Mouse (Mus musculus): ENCODE results near the gene Ap4s1. TPM values are rescaled to one million over a fixed set of nuclear protein-coding genes. Genes with fewer than 3 reads are reported as not detected.

Ap4s1 gene
- polyA plus RNA-seq, 1 experiment from 2014 or later = 38.1 TPM

DNA sequence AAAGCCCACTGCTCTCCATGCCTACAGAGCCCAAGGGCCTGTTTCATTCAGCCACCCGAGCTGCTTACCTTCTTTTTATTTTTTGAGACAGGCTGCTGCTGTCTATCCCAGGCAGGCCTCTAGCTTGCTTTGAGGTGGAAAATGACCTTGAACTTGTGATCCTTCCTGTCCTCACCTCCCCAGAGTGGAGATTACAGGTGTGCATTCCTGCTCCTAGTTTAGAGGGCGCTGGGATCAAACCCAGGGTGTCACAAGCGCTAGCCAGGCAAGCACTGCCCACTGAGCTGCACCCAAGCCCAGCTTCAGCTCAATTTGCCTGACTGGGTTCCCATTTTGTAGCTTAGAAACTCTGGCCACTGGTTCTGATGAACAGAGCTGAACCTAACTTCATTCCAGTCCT lies 45.5 kb downstream of the Ap4s1 start:
- H3K9me3 ChIP-seq (replicated peaks; ENCODE audit: control insufficient read depth, low read length) = no peaks in the 10 kb centered on the region
- ATAC-seq (replicated peaks; ENCODE audit: insufficient number of reproducible peaks, low FRiP score, low TSS enrichment) = no peak
- no peaks in the 10 kb centered on the region for H3K36me3 ChIP-seq (ENCODE audit: control insufficient read depth, insufficient read depth, low read length)
- no peak overlapping the region for H3K9ac ChIP-seq (ENCODE audit: low read depth, low read length)
- H3K4me2 ChIP-seq = no peak overlapping the region
- no peaks in the 10 kb centered on the region for H3K27me3 ChIP-seq (ENCODE audit: control insufficient read depth, insufficient read depth, low read length)
- no peak overlapping the region for H3K4me3 ChIP-seq (ENCODE audit: low read depth, low read length)
- H3K27ac ChIP-seq (ENCODE audit: low read depth, low read length) = peak overlapping the region; percentile 70
- H3K4me1 ChIP-seq (ENCODE audit: control insufficient read depth, insufficient read depth, low read length) = peaks cover 16% of the 10 kb centered on the region
- 52% methylated on average over 3 of the region's 3 CpGs for WGBS (ENCODE audit: insufficient replicate concordance)

DNA sequence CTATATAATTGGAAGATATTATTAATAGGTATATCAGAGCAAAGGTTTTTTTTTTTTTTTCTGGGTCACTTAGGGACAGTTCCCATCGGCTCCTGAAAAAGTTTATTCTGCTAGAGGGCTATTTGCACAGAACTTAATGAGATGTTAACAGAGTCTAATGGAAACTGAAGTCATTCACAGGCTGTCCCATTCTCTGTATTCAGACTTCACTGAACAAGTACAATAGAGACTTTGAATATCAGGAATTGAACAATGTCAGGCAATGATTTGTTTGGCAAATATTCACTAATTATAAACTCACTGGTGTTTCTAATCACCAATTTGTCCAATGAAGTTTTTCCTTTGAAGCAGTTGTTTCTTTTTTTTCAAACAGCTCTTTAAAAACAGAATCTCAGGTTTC lies 46.0 kb downstream of the Ap4s1 start:
- Histone ChIP-seq H3K27ac (ENCODE audit: low read depth, low read length) (no peak overlapping the region), H3K9ac (ENCODE audit: low read depth, low read length) (no peak overlapping the region)
- WGBS (ENCODE audit: insufficient replicate concordance) = 84% methylated on average over 1 of the region's 1 CpGs

DNA sequence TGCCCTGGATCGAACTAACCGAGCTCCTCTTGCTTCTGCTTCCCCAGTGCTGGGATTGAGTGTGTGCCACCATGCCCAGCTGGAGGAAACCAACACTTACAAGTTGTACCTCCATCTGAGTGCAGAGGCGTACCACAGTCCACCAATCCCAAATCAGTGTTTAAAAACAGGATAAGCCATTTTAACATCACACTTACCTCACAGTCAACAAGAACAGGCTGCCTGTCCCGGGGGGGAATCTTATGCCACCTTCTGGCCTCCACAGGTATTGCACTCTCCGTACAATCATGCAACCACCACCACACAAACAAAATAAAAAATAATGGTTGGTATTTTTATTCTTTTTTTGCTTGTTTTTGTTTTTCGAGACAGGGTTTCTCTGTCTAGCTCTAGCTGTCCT lies 50.9 kb downstream of the Ap4s1 start:
- H3K4me2 ChIP-seq = no peak overlapping the region
- H3K27ac ChIP-seq (ENCODE audit: low read depth, low read length) = no peak overlapping the region
- no peaks in the 10 kb centered on the region for H3K9me3 ChIP-seq (replicated peaks; ENCODE audit: control insufficient read depth, low read length)
- peaks cover 24% of the 10 kb centered on the region for H3K36me3 ChIP-seq (ENCODE audit: control insufficient read depth, insufficient read depth, low read length)
- H3K9ac ChIP-seq (ENCODE audit: low read depth, low read length) = no peak overlapping the region
- peaks cover 4% of the 10 kb centered on the region; the same call in 1 of the 2 replicates for H3K4me1 ChIP-seq (ENCODE audit: control insufficient read depth, insufficient read depth, low read length)
- H3K27me3 ChIP-seq (ENCODE audit: control insufficient read depth, insufficient read depth, low read length) = no peaks in the 10 kb centered on the region
- no peak overlapping the region for H3K4me3 ChIP-seq (ENCODE audit: low read depth, low read length)
- ATAC-seq (replicated peaks; ENCODE audit: insufficient number of reproducible peaks, low FRiP score, low TSS enrichment) = no peak
- 78% methylated on average over 6 of the region's 6 CpGs for WGBS (ENCODE audit: insufficient replicate concordance)

More for the DNA sequence above, 46.0 kb downstream of the Ap4s1 start:
- no peak for ATAC-seq (replicated peaks; ENCODE audit: insufficient number of reproducible peaks, low FRiP score, low TSS enrichment)
- Histone ChIP-seq H3K4me2 (no peak overlapping the region), H3K9me3 (replicated peaks; ENCODE audit: control insufficient read depth, low read length) (no peaks in the 10 kb centered on the region), H3K36me3 (ENCODE audit: control insufficient read depth, insufficient read depth, low read length) (no peaks in the 10 kb centered on the region; the same call in 1 of the 2 replicates), H3K4me3 (ENCODE audit: low read depth, low read length) (no peak overlapping the region), H3K4me1 (ENCODE audit: control insufficient read depth, insufficient read depth, low read length) (peaks cover 16% of the 10 kb centered on the region), H3K27me3 (ENCODE audit: control insufficient read depth, insufficient read depth, low read length) (no peaks in the 10 kb centered on the region)

DNA sequence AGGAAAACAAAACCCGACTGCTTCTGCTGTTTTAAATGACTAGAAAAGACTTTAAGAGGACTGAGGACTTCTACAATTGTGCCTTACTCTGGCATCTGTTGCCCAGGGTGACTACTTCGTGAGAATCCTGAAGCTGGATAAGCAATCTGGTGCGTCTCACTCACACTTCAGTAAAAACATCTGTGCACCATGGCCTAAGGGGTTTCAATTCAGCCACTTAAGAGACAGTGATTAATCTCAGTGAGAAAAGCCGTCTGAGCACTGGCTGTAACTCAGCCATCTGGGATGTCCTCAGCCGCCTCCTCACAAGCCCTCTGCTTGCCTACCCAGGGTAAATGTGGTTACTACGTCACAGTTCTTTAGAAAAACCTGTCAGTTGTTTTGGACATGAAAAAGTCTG lies 54.1 kb downstream of the Ap4s1 start:
- no peak for ATAC-seq (replicated peaks; ENCODE audit: insufficient number of reproducible peaks, low FRiP score, low TSS enrichment)
- 55% methylated on average over 6 of the region's 6 CpGs for WGBS (ENCODE audit: insufficient replicate concordance)
- Histone ChIP-seq H3K4me1 (ENCODE audit: control insufficient read depth, insufficient read depth, low read length) (no peaks in the 10 kb centered on the region), H3K27me3 (ENCODE audit: control insufficient read depth, insufficient read depth, low read length) (no peaks in the 10 kb centered on the region), H3K4me3 (ENCODE audit: low read depth, low read length) (no peak overlapping the region), H3K9me3 (replicated peaks; ENCODE audit: control insufficient read depth, low read length) (no peaks in the 10 kb centered on the region), H3K27ac (ENCODE audit: low read depth, low read length) (no peak overlapping the region), H3K4me2 (no peak overlapping the region), H3K9ac (ENCODE audit: low read depth, low read length) (no peak overlapping the region), H3K36me3 (ENCODE audit: control insufficient read depth, insufficient read depth, low read length) (peaks cover 34% of the 10 kb centered on the region)

DNA sequence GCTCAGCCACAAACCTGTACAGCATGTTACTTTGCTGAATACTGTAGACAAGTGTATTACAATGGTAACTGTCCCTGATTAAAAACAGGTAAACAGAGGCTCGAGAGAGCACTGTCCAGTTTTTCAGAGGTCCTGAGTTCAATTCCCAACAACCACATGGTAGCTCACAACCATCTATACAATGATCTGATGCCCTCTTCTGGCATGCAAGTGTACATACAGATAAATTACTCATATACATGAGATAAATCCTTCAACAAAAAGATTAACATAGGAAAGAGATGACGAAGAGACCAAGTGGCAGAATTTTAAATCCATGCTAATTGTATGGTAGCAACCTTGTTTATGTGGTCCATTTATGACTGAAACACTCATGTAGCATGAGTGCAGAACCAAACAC lies 56.5 kb downstream of the Ap4s1 start:
- H3K27me3 ChIP-seq (ENCODE audit: control insufficient read depth, insufficient read depth, low read length) = no peaks in the 10 kb centered on the region
- H3K4me2 ChIP-seq = no peak overlapping the region
- H3K27ac ChIP-seq (ENCODE audit: low read depth, low read length) = no peak overlapping the region
- no peaks in the 10 kb centered on the region for H3K9me3 ChIP-seq (replicated peaks; ENCODE audit: control insufficient read depth, low read length)
- peaks cover 52% of the 10 kb centered on the region for H3K36me3 ChIP-seq (ENCODE audit: control insufficient read depth, insufficient read depth, low read length)
- H3K4me1 ChIP-seq (ENCODE audit: control insufficient read depth, insufficient read depth, low read length) = no peaks in the 10 kb centered on the region
- H3K4me3 ChIP-seq (ENCODE audit: low read depth, low read length) = no peak overlapping the region
- no peak overlapping the region for H3K9ac ChIP-seq (ENCODE audit: low read depth, low read length)
- WGBS (ENCODE audit: insufficient replicate concordance) = 85% methylated on average over 2 of the region's 2 CpGs
- no peak for ATAC-seq (replicated peaks; ENCODE audit: insufficient number of reproducible peaks, low FRiP score, low TSS enrichment)

DNA sequence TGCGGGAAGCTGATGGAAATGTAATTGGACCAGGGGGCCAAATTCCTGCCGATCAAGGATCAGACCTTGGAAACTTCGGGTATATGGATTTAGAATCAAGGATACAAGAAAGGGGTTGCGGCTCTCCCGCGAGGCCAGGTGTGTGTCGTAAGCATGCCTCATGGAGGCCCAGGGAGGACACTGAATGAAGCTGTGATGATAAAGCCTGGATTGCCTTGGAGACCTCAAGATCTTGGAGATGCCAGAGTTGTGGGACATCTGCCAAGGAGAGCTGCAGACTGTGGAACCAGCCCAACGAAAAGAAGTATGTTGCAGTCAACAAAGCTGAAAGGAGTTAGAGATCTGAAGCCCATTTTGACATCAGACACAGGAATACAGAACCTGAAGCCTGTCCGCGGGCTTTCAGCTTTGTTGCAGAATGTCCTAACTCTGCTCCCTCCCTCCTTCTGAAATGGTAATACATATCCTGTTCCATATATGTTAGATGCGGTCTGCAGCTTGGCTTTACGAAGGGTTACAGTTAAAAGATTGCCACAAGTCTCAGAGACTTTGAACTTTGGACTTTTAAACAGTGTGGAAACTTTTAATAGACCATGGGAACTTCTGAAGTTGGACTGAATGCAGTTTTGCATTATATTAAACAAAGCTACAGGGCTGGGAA lies 65.2 kb downstream of the Ap4s1 start:
- Histone ChIP-seq H3K36me3 (ENCODE audit: control insufficient read depth, insufficient read depth, low read length) (peaks cover 36% of the 10 kb centered on the region), H3K9ac (ENCODE audit: low read depth, low read length) (no peak overlapping the region), H3K4me2 (no peak overlapping the region), H3K4me1 (ENCODE audit: control insufficient read depth, insufficient read depth, low read length) (no peaks in the 10 kb centered on the region), H3K27me3 (ENCODE audit: control insufficient read depth, insufficient read depth, low read length) (no peaks in the 10 kb centered on the region), H3K4me3 (ENCODE audit: low read depth, low read length) (no peak overlapping the region), H3K9me3 (replicated peaks; ENCODE audit: control insufficient read depth, low read length) (no peaks in the 10 kb centered on the region), H3K27ac (ENCODE audit: low read depth, low read length) (no peak overlapping the region)
- no peak for ATAC-seq (replicated peaks; ENCODE audit: insufficient number of reproducible peaks, low FRiP score, low TSS enrichment)
- 97% methylated on average over 12 of the region's 12 CpGs for WGBS (ENCODE audit: insufficient replicate concordance)

DNA sequence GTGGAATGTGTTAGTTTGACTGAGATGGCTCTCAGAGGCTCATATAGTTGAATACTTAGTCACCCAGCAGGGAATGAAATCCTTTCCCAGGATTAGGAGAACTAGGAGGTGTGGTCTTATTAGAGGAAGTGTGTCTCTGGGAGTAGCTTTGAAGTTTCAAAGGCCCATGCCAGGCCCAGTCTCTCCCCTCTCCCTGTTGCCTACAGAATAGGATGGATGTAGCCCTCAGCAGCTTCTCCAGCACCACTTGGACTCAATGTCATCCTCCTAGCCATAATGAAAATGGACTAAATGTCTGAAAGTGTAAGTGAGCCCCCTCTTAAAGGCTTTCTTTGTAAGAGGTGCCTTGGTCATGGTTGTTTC lies 65.7 kb downstream of the Ap4s1 start:
- no peak overlapping the region for H3K27ac ChIP-seq (ENCODE audit: low read depth, low read length)
- H3K9ac ChIP-seq (ENCODE audit: low read depth, low read length) = no peak overlapping the region
- no peaks in the 10 kb centered on the region for H3K27me3 ChIP-seq (ENCODE audit: control insufficient read depth, insufficient read depth, low read length)
- H3K4me1 ChIP-seq (ENCODE audit: control insufficient read depth, insufficient read depth, low read length) = no peaks in the 10 kb centered on the region
- no peak overlapping the region for H3K4me3 ChIP-seq (ENCODE audit: low read depth, low read length)
- no peak overlapping the region for H3K4me2 ChIP-seq
- H3K36me3 ChIP-seq (ENCODE audit: control insufficient read depth, insufficient read depth, low read length) = peaks cover 31% of the 10 kb centered on the region
- no peak for ATAC-seq (replicated peaks; ENCODE audit: insufficient number of reproducible peaks, low FRiP score, low TSS enrichment)
- no peaks in the 10 kb centered on the region for H3K9me3 ChIP-seq (replicated peaks; ENCODE audit: control insufficient read depth, low read length)

DNA sequence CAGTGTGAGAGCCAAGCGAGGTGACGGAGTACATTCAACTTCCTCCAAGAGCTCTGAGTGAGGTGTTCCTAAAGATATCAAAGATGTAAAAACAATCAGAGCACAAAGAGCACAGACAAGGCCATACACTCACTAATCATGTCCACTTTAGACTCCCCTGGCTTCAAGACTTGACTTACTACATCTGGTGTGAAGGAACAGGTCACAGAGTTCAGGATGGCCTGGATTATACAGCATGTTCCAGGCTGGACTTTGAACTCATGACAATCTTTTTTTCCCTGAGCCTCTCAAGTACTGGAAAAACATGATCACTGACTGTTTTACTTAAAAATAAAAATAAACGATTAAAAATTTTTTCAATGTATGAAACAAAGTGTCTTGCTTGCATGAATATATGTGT lies 68.5 kb downstream of the Ap4s1 start:
- no peaks in the 10 kb centered on the region for H3K4me1 ChIP-seq (ENCODE audit: control insufficient read depth, insufficient read depth, low read length)
- ATAC-seq (replicated peaks; ENCODE audit: insufficient number of reproducible peaks, low FRiP score, low TSS enrichment) = no peak
- no peak overlapping the region for H3K27ac ChIP-seq (ENCODE audit: low read depth, low read length)
- no peak overlapping the region for H3K4me3 ChIP-seq (ENCODE audit: low read depth, low read length)
- H3K36me3 ChIP-seq (ENCODE audit: control insufficient read depth, insufficient read depth, low read length) = peaks cover 33% of the 10 kb centered on the region
- 91% methylated on average over 3 of the region's 3 CpGs for WGBS (ENCODE audit: insufficient replicate concordance)
- no peaks in the 10 kb centered on the region for H3K9me3 ChIP-seq (replicated peaks; ENCODE audit: control insufficient read depth, low read length)
- no peak overlapping the region for H3K9ac ChIP-seq (ENCODE audit: low read depth, low read length)
- H3K4me2 ChIP-seq = no peak overlapping the region
- no peaks in the 10 kb centered on the region for H3K27me3 ChIP-seq (ENCODE audit: control insufficient read depth, insufficient read depth, low read length)

DNA sequence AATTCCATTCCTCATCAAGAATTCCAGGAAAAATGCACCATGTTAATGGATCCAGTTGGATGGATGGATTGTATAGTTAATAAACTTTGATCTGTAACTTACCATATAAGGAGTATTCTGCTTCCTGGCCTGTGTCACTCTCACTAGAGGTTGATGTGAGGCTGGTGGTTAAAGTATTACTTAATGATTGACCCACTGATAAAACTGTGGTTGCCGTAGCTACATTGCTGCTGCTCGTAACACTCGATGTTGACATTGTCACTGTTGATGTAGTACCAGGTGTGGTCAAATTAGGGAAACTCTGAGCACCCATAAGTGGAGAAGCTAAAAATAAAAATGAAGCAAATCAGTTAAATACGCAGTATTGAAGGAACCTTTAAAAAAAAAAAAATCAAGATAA lies 76.6 kb downstream of the Ap4s1 start:
- H3K4me3 ChIP-seq (ENCODE audit: low read depth, low read length) = no peak overlapping the region
- peaks cover 4% of the 10 kb centered on the region; the same call in 1 of the 2 replicates for H3K4me1 ChIP-seq (ENCODE audit: control insufficient read depth, insufficient read depth, low read length)
- H3K9me3 ChIP-seq (replicated peaks; ENCODE audit: control insufficient read depth, low read length) = no peaks in the 10 kb centered on the region
- ATAC-seq (replicated peaks; ENCODE audit: insufficient number of reproducible peaks, low FRiP score, low TSS enrichment) = no peak
- H3K27ac ChIP-seq (ENCODE audit: low read depth, low read length) = no peak overlapping the region
- no peaks in the 10 kb centered on the region for H3K27me3 ChIP-seq (ENCODE audit: control insufficient read depth, insufficient read depth, low read length)
- no peak overlapping the region for H3K9ac ChIP-seq (ENCODE audit: low read depth, low read length)
- WGBS (ENCODE audit: insufficient replicate concordance) = 89% methylated on average over 4 of the region's 4 CpGs
- no peak overlapping the region for H3K4me2 ChIP-seq
- peaks cover 26% of the 10 kb centered on the region for H3K36me3 ChIP-seq (ENCODE audit: control insufficient read depth, insufficient read depth, low read length)
